Mouse (Mus musculus) stomach, postnatal 0 days (tissue): Measurements from ENCODE around the gene Gm10097. TPM values are rescaled to one million over a fixed set of nuclear protein-coding genes. Genes with fewer than 3 reads are reported as not detected.

Experiments used
- ATAC-seq: fragments of 200-750 bp; cut with Nextera tagmentation; 2 replicates; pipeline ENCODE4 v1.8.0; 2017; ENCODE audit not compliant: low FRiP score, low TSS enrichment
- DNase-seq: peaks from one replicate; pipeline ENCODE4 v3.0.0-alpha.2; 2016; ENCODE audit warnings: low spot score
- H3K27ac ChIP-seq: fragments of 300-500 bp; sonication (generic); replicated peaks from 2 replicates; pipeline ENCODE4 v1.5.1; 2014; ENCODE audit warnings: mild to moderate bottlenecking, control low read depth
- H3K27me3 ChIP-seq: fragments of 300-500 bp; sonication (generic); 2 replicates; pipeline ENCODE4 v1.6.1; 2014; ENCODE audit warnings: low read length; ENCODE audit not compliant: control insufficient read depth, insufficient read depth
- H3K36me3 ChIP-seq: fragments of 300-500 bp; sonication (generic); 2 replicates; pipeline ENCODE4 v1.6.1; 2014; ENCODE audit warnings: low read length, mixed read lengths; ENCODE audit not compliant: control insufficient read depth, insufficient read depth
- H3K4me1 ChIP-seq: fragments of 300-500 bp; sonication (generic); replicated peaks from 2 replicates; pipeline ENCODE4 v1.6.1; 2014; ENCODE audit warnings: antibody characterized with exemption; ENCODE audit not compliant: control insufficient read depth, insufficient read depth
- H3K4me2 ChIP-seq: fragments of 300-500 bp; sonication (generic); replicated peaks from 2 replicates; pipeline ENCODE4 v1.6.1; 2014; ENCODE audit warnings: low read depth, mild to moderate bottlenecking, control low read depth, moderate library complexity
- H3K4me3 ChIP-seq: fragments of 300-500 bp; sonication (generic); 2 replicates; pipeline ENCODE4 v1.5.1; 2014; ENCODE audit warnings: low read depth, low read length, control low read depth
- H3K9ac ChIP-seq: fragments of 300-500 bp; sonication (generic); 2 replicates; pipeline ENCODE4 v1.6.1; 2014; ENCODE audit warnings: mild to moderate bottlenecking, low read length, control low read depth, mixed read lengths
- H3K9me3 ChIP-seq: fragments of 300-500 bp; sonication (generic); 2 replicates; pipeline ENCODE4 v1.6.1; 2016; ENCODE audit warnings: low read length; ENCODE audit not compliant: control insufficient read depth
- CTCF ChIP-seq: IDR thresholded peaks from 2 replicates; pipeline ENCODE4 v1.5.1; 2016; ENCODE audit warnings: antibody characterized with exemption, low read depth, mild to moderate bottlenecking, moderate library complexity
- EP300 ChIP-seq: optimal IDR thresholded peaks from 2 replicates; pipeline ENCODE3; 2016; ENCODE audit warnings: antibody characterized with exemption
- WGBS: fragments of 180-500 bp; shearing (Covaris S2); extraction: QIAGEN DNeasy Blood & Tissue Kit; methylation state at CpG from one replicate; pipeline ENCODE4 v1.1.7; 2014; 5-methylcytosine and 5-hydroxymethylcytosine counted together
- polyA plus RNA-seq: library from polyadenylated mRNA; unstranded; fragments of >200 nt; fragmentation: Nextera tagmentation; extraction: Ambion mirVana; gene quantifications from 2 replicates; pipeline ENCODE4 v1.2.1, GENCODE M21; 2015

The Gm10097 gene
- polyA plus RNA-seq = 0.06 and 0.07 TPM in 2 replicates

DNA sequence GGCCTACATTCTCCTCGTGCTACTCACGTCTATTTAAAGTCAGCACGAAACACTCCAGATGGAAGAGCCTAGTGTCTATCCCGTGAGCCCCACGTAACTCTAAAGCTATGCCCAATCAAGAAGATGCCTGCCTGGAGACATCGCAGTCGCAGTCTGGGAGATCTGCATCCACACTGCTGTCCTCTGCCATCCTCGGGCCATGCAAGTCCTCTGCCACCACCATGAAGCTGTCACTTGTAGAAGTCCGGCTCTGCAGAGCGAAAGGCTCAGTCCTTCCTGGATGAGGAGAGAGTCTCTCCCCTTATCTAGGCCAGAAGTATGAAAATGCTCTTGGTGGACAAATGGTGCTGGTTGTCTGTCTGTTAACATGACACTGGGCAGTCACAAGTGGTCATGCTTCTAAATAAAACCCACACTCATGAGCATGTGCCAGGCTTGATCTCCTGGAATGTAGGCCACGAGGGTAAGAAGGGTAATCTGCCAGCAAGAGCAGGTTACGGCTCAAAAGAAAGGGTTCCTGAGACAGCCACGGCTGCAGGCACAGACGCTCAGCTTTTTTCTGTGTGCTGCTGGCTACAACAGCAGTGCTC lies at the start of gene Gm10097:
Gene Gm10097, plus strand, starts transcription at position 517 of the 590 bp plus-strand sequence.
- ATAC-seq (no peak), DNase-seq (no peak)
- Histone ChIP-seq H3K4me2 (no peak within 1 kb of the TSS), H3K4me3 (no peak within 1 kb of the TSS), H3K9me3 (no peaks in the 10 kb centered on the region), H3K9ac (no peak within 1 kb of the TSS), H3K36me3 (no peaks in the 10 kb centered on the region), H3K4me1 (no peaks in the 10 kb centered on the region), H3K27me3 (no peaks in the 10 kb centered on the region), H3K27ac (no peak within 1 kb of the TSS)
- TF ChIP-seq EP300 (no peak), CTCF (no peak)
- 83% methylated on average over 14 of the region's 14 CpGs for WGBS

- H3K4me2 ChIP-seq = no peak overlapping the region
- no peak overlapping the region for H3K9ac ChIP-seq
- TF ChIP-seq EP300 (no peak), CTCF (no peak)
- no peak overlapping the region for H3K4me3 ChIP-seq
- DNase-seq (no peak), ATAC-seq (no peak)
- no peaks in the 10 kb centered on the region for H3K9me3 ChIP-seq
- H3K27ac ChIP-seq = no peak overlapping the region
- H3K27me3 ChIP-seq = no peaks in the 10 kb centered on the region
- 91% methylated on average over 4 of the region's 4 CpGs for WGBS
- no peaks in the 10 kb centered on the region for H3K4me1 ChIP-seq
- no peaks in the 10 kb centered on the region; the same call in 1 of the 2 replicates for H3K36me3 ChIP-seq
Observed at GRCm38 (mm10) chr10:5025906-5026305, 43.1 kb upstream of the Gm10097 start.

DNA sequence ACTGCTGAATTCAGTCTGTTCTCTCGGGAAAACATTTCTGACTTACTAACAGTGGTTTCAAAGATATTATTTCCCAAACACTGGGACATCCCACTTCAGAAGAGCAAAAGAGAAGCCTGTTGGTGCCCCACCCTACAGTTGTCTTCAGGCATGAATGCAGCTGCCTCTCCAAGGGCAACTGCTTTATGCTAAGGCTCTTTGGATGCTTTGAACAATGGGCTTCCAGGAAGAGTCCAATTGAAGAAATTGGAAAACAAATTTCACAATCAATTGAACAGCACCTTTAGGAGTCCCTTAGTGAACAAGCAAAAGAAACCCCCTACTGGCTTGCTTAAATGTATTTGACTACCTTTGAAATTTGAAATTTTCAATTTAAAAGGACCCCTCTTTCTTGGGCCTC lies 41.8 kb upstream of the Gm10097 start:
- Histone ChIP-seq H3K27me3 (no peaks in the 10 kb centered on the region), H3K9ac (no peak overlapping the region), H3K4me3 (no peak overlapping the region), H3K36me3 (no peaks in the 10 kb centered on the region; the same call in 1 of the 2 replicates), H3K9me3 (no peaks in the 10 kb centered on the region), H3K4me2 (no peak overlapping the region), H3K4me1 (no peaks in the 10 kb centered on the region), H3K27ac (no peak overlapping the region)
- WGBS = 85% methylated on average over 1 of the region's 1 CpGs
- DNase-seq (no peak), ATAC-seq (no peak)
- TF ChIP-seq CTCF = no peak
- no peak for TF ChIP-seq EP300

DNA sequence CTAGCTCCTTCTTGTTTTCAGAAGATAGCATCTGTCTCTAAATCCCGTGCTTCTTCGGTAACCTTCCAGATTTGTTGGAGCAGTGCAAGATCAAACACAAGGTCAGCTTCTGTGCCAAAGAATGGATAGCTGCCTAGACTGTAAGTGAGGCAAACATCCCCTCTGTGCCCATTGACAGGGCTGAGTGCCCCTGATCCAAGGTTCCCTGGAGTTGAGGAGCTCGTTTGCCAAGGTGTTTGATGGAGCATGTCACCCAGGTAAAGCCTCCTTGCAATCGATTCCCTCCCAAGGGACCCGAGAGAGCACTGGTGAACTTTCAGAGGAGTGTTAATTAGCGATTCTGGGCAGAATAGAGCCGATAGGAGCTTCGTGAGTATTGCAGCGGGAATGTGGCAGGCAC lies 40.7 kb upstream of the Gm10097 start:
- no peak overlapping the region for H3K4me3 ChIP-seq
- 84% methylated on average over 9 of the region's 9 CpGs for WGBS
- no peaks in the 10 kb centered on the region for H3K9me3 ChIP-seq
- H3K4me2 ChIP-seq = no peak overlapping the region
- no peak overlapping the region for H3K9ac ChIP-seq
- H3K27me3 ChIP-seq = no peaks in the 10 kb centered on the region
- no peak for ATAC-seq
- DNase-seq = no peak
- TF ChIP-seq CTCF (no peak), EP300 (no peak)
- H3K4me1 ChIP-seq = no peaks in the 10 kb centered on the region
- H3K27ac ChIP-seq = no peak overlapping the region
- no peaks in the 10 kb centered on the region; the same call in 1 of the 2 replicates for H3K36me3 ChIP-seq

DNA sequence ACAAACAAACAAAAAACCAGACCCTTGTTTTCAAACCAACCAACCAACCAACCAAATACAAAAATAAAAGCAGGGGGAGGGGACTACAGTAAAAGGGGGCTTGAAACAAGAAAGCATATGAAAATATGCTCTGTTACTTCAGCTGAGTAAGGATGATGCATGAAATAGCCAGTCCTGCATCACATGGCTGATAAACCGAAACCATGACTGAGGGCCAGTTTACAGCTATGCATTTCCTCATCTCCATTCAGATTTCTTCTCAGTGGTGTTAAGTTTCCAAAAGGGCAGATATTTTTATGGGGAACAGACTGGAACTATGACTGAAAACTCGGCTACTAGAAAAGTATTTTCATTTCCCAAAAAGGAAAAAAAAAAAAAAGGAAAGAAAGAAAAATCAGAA lies 39.8 kb upstream of the Gm10097 start:
- Histone ChIP-seq H3K4me1 (no peaks in the 10 kb centered on the region), H3K9ac (no peak overlapping the region), H3K9me3 (no peaks in the 10 kb centered on the region), H3K36me3 (no peaks in the 10 kb centered on the region; the same call in 1 of the 2 replicates), H3K4me2 (no peak overlapping the region), H3K4me3 (no peak overlapping the region), H3K27ac (no peak overlapping the region), H3K27me3 (no peaks in the 10 kb centered on the region)
- ATAC-seq = no peak
- no peak for TF ChIP-seq EP300
- TF ChIP-seq CTCF = no peak
- no peak for DNase-seq
- WGBS = 90% methylated on average over 2 of the region's 2 CpGs

GRCm38 (mm10) chr10:5029883-5030282 lies 39.1 kb upstream of the Gm10097 start:
- no peak for DNase-seq
- no peak for TF ChIP-seq CTCF
- TF ChIP-seq EP300 = no peak
- no peaks in the 10 kb centered on the region; the same call in 1 of the 2 replicates for H3K36me3 ChIP-seq
- no peak overlapping the region for H3K27ac ChIP-seq
- H3K4me3 ChIP-seq = no peak overlapping the region
- WGBS = 89% methylated on average over 1 of the region's 1 CpGs
- no peak for ATAC-seq
- no peak overlapping the region for H3K4me2 ChIP-seq
- H3K4me1 ChIP-seq = no peaks in the 10 kb centered on the region
- H3K9me3 ChIP-seq = no peaks in the 10 kb centered on the region
- no peak overlapping the region for H3K9ac ChIP-seq
- H3K27me3 ChIP-seq = no peaks in the 10 kb centered on the region
